Mouse (Mus musculus) lung, postnatal 0 days (tissue): ENCODE measurements around the gene Fam173b. TPM values are rescaled to one million over a fixed set of nuclear protein-coding genes. Genes with fewer than 3 reads are reported as not detected.

Experiments used
- ATAC-seq: fragments of 200-750 bp; cut with Nextera tagmentation; 2 replicates; pipeline ENCODE4 v1.8.0; 2017; ENCODE audit warnings: moderate library complexity
- DNase-seq: peaks from one replicate; pipeline ENCODE4 v3.0.0-alpha.2; 2016; ENCODE audit warnings: low spot score
- H3K27ac ChIP-seq: fragments of 300-500 bp; sonication (generic); 2 replicates; pipeline ENCODE4 v1.5.1; 2014; ENCODE audit warnings: antibody characterized with exemption, mild to moderate bottlenecking, low read length, mixed read lengths
- H3K27me3 ChIP-seq: fragments of 300-500 bp; sonication (generic); replicated peaks from 2 replicates; pipeline ENCODE4 v1.6.1; 2014; ENCODE audit warnings: low read length, mixed read lengths; ENCODE audit not compliant: insufficient read depth
- H3K36me3 ChIP-seq: fragments of 300-500 bp; sonication (generic); 2 replicates; pipeline ENCODE4 v1.6.1; 2014; ENCODE audit warnings: low read length, mixed read lengths; ENCODE audit not compliant: insufficient read depth
- H3K4me1 ChIP-seq: fragments of 300-500 bp; sonication (generic); 2 replicates; pipeline ENCODE4 v1.6.1; 2014; ENCODE audit warnings: antibody characterized with exemption, low read depth, low read length, mixed read lengths; ENCODE audit not compliant: insufficient read depth
- H3K4me2 ChIP-seq: fragments of 300-500 bp; sonication (generic); replicated peaks from 2 replicates; pipeline ENCODE4 v1.6.1; 2014; ENCODE audit warnings: low read depth, mild to moderate bottlenecking, low read length, moderate library complexity, mixed read lengths
- H3K4me3 ChIP-seq: fragments of 300-500 bp; sonication (generic); 2 replicates; pipeline ENCODE4 v1.5.1; 2014; ENCODE audit warnings: low read depth, low read length
- H3K9ac ChIP-seq: fragments of 300-500 bp; sonication (generic); replicated peaks from 2 replicates; pipeline ENCODE4 v1.6.1; 2014; ENCODE audit warnings: low read depth, mild to moderate bottlenecking
- H3K9me3 ChIP-seq: fragments of 300-500 bp; sonication (generic); 2 replicates; pipeline ENCODE4 v1.6.1; 2016; ENCODE audit warnings: low read length, mixed read lengths
- CTCF ChIP-seq: IDR thresholded peaks from 2 replicates; pipeline ENCODE4 v1.5.1; 2016; ENCODE audit warnings: antibody characterized with exemption, mild to moderate bottlenecking
- EP300 ChIP-seq: IDR thresholded peaks from 2 replicates; pipeline ENCODE4 v1.6.1; 2016; ENCODE audit warnings: antibody characterized with exemption, mild to moderate bottlenecking, control low read depth
- WGBS: fragments of 180-500 bp; shearing (Covaris S2); extraction: QIAGEN DNeasy Blood & Tissue Kit; methylation state at CpG from one replicate; pipeline ENCODE4 v1.1.7; 2014; 5-methylcytosine and 5-hydroxymethylcytosine counted together
- polyA plus RNA-seq: library from polyadenylated mRNA; unstranded; fragments of >200 nt; fragmentation: Nextera tagmentation; extraction: Ambion mirVana; gene quantifications from 2 replicates; pipeline ENCODE4 v1.2.1, GENCODE M21; 2015

Fam173b gene
- polyA plus RNA-seq, 1 experiment from 2014 or later = 9.8 TPM

- Histone ChIP-seq H3K27me3 (no peaks in the 10 kb centered on the region), H3K9me3 (no peaks in the 10 kb centered on the region), H3K9ac (no peak overlapping the region), H3K4me2 (no peak overlapping the region), H3K36me3 (0 out of 2 replicates have a peak, but pooled peaks cover 4% of the 10 kb centered on the region), H3K4me1 (no peaks in the 10 kb centered on the region), H3K27ac (no peak overlapping the region), H3K4me3 (no peak overlapping the region)
- DNase-seq (peak; percentile 64), ATAC-seq (peak; percentile 62)
- TF ChIP-seq EP300 (no peak), CTCF (peak; percentile 72)
- 65% methylated on average over 3 of the region's 3 CpGs for WGBS
Measured at GRCm38 (mm10) chr15:31611027-31611426, 9.4 kb downstream of the Fam173b start.

- H3K4me3 ChIP-seq = no peak overlapping the region
- 94% methylated on average over 4 of the region's 4 CpGs for WGBS
- H3K9ac ChIP-seq = no peak overlapping the region
- no peak for DNase-seq
- H3K36me3 ChIP-seq = 0 out of 2 replicates have a peak, but pooled peaks cover 4% of the 10 kb centered on the region
- H3K27me3 ChIP-seq = no peaks in the 10 kb centered on the region
- TF ChIP-seq CTCF = no peak
- TF ChIP-seq EP300 = no peak
- H3K4me1 ChIP-seq = no peaks in the 10 kb centered on the region
- ATAC-seq = no peak
- no peak overlapping the region for H3K4me2 ChIP-seq
- H3K27ac ChIP-seq = no peak overlapping the region
- H3K9me3 ChIP-seq = no peaks in the 10 kb centered on the region
Measured at GRCm38 (mm10) chr15:31611976-31612375, 10.3 kb downstream of the Fam173b start.

- Histone ChIP-seq H3K4me3 (no peak overlapping the region), H3K27ac (no peak overlapping the region), H3K4me2 (no peak overlapping the region), H3K27me3 (no peaks in the 10 kb centered on the region), H3K9me3 (no peaks in the 10 kb centered on the region), H3K4me1 (no peaks in the 10 kb centered on the region), H3K9ac (no peak overlapping the region), H3K36me3 (peaks cover 15% of the 10 kb centered on the region)
- no peak for TF ChIP-seq CTCF
- no peak for TF ChIP-seq EP300
- WGBS = 80% methylated on average over 6 of the region's 6 CpGs
- DNase-seq = no peak
- no peak for ATAC-seq
Measured at GRCm38 (mm10) chr15:31613826-31614453, 12.3 kb downstream of the Fam173b start.

DNA sequence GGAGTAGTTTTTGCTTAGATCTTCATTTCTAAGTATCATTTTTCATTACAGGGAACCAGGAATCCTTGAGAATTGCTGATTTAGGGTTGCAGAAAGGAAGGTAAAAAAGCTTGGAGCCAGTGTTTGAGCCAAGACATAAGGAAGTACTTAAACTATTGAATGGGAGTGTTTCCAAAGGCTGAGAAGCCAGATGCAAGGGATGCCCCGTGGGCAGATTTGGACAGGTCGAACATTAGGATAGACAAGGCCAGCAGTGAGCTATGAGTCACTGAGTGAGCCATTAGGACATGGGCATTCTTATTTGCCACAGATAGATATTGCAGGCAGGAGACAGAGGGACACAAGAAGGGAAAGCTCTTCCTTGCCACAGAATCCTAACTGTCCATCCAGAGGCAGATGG, 13.0 kb downstream of the Fam173b start:
- Histone ChIP-seq H3K36me3 (peaks cover 14% of the 10 kb centered on the region), H3K27me3 (no peaks in the 10 kb centered on the region), H3K4me3 (no peak overlapping the region), H3K4me1 (no peaks in the 10 kb centered on the region), H3K27ac (no peak overlapping the region), H3K4me2 (no peak overlapping the region), H3K9ac (no peak overlapping the region), H3K9me3 (no peaks in the 10 kb centered on the region)
- TF ChIP-seq CTCF (no peak), EP300 (no peak)
- WGBS = 81% methylated on average over 2 of the region's 2 CpGs
- DNase-seq (no peak), ATAC-seq (no peak)

GRCm38 (mm10) chr15:31617261-31617660, 15.6 kb downstream of the Fam173b start:
- Histone ChIP-seq H3K27ac (no peak overlapping the region), H3K36me3 (peaks cover 11% of the 10 kb centered on the region), H3K4me1 (no peaks in the 10 kb centered on the region), H3K4me2 (no peak overlapping the region), H3K27me3 (no peaks in the 10 kb centered on the region), H3K4me3 (no peak overlapping the region), H3K9me3 (no peaks in the 10 kb centered on the region), H3K9ac (no peak overlapping the region)
- no peak for TF ChIP-seq CTCF
- no peak for TF ChIP-seq EP300
- ATAC-seq (no peak), DNase-seq (no peak)
- WGBS = 90% methylated on average over 9 of the region's 9 CpGs

DNA sequence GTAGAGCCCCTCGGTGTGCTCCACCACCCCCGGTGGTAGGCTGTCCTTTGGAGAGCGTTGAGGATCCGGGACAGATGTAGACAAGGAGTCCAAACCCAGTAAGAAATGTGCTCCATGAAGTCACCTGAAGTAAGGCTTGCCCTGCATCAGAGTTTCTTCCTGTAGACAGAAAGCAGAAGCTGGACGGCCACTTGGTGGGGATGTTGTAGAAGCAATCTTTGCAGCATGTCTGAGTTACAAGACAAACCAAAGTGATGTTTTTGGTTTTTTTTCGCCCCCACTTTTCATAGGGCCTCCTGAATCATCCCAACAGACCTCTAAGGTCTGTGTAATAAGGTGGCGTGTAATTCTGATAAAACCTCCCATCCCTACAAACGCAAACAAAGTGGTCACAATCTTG, 17.9 kb downstream of the Fam173b start:
- H3K4me2 ChIP-seq = no peak overlapping the region
- no peaks in the 10 kb centered on the region for H3K27me3 ChIP-seq
- H3K9me3 ChIP-seq = no peaks in the 10 kb centered on the region
- H3K9ac ChIP-seq = no peak overlapping the region
- H3K4me1 ChIP-seq = no peaks in the 10 kb centered on the region
- ATAC-seq = no peak
- 88% methylated on average over 8 of the region's 8 CpGs for WGBS
- DNase-seq = no peak
- TF ChIP-seq EP300 (no peak), CTCF (peak; percentile 33)
- no peak overlapping the region for H3K27ac ChIP-seq
- H3K36me3 ChIP-seq = peaks cover 11% of the 10 kb centered on the region
- no peak overlapping the region for H3K4me3 ChIP-seq
